Mouse (Mus musculus): Measurements from ENCODE around the gene Aif1l. TPM values are rescaled to one million over a fixed set of nuclear protein-coding genes. Genes with fewer than 3 reads are reported as not detected.
"Not testable (repeated sequence)": the region's sequence is repeated elsewhere in the genome, so short reads cannot be mapped to it uniquely, and the experiment has no call there.

The Aif1l gene
- total RNA-seq (2021) = 1 to 10 TPM; 6.1 to 6.6 TPM

DNA sequence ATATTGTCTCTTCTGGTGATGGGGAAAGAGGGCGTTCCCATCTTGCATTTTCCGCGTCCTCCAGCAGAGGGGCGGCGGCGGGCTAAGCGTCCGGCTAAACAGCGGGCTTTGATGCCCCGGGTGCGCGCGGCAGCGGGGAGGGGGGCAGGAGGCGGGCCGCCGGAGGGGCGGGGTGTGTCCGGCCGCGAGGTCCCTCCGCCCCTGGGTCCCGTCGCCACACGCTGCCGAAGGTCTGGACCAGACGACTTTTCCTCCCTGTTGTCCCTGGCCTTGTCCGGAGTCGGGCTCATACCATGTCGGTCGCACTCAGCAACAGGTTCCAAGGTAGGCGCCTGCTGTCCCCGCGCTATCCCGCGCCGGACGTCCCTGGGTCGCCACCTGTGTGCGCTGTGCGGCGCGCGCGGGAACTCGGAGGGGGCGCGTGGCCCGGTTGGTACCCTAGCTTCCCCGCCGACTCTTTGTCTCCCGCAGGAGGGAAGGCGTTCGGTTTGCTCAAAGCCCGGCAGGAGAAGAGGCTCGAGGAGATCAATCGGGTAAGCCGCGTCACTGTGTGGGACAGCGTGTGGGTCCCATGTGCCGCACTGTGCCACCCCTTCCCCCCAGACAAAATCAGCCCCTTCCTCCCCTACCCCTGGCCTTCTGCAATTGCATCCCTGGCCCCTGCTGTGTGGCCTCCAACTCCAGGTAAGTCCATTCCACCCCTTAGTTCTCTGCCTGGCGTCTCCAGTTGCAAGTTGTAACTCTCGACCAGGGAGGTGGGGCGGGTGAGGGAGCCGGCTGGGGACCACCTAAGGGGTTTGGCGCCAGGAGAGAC is at the start of gene Aif1l:
Gene Aif1l (plus strand): TSS at position 82 of the 814 bp plus-strand sequence.
- DNase-seq (ENCODE audit: low spot score) = peak; percentile 30
- intact Hi-C loops (cut with DNase I) = no loop called here

DNA sequence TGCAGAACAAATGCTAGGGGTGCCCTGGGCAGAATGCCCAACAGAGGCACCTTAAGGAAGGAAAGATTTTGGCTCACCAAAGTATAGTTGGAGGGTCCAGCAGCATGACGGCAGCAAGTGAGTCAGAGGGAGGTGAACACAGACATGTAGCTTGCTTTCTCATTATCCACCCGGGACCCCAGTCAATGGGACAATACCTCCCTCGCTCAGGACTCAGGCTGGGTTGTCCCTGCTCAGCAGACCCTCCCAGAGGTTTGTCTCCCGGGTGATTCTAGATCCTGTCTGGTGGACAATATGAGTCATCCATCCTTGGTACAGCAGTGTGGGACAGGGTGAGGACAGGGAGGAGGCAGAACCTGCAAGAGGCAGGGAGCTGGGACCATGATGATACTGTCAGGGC is 49.0 kb upstream of the Aif1l start:
- intact Hi-C loops (cut with DNase I) = no loop called here
- no peak for DNase-seq (ENCODE audit: low spot score)

DNA sequence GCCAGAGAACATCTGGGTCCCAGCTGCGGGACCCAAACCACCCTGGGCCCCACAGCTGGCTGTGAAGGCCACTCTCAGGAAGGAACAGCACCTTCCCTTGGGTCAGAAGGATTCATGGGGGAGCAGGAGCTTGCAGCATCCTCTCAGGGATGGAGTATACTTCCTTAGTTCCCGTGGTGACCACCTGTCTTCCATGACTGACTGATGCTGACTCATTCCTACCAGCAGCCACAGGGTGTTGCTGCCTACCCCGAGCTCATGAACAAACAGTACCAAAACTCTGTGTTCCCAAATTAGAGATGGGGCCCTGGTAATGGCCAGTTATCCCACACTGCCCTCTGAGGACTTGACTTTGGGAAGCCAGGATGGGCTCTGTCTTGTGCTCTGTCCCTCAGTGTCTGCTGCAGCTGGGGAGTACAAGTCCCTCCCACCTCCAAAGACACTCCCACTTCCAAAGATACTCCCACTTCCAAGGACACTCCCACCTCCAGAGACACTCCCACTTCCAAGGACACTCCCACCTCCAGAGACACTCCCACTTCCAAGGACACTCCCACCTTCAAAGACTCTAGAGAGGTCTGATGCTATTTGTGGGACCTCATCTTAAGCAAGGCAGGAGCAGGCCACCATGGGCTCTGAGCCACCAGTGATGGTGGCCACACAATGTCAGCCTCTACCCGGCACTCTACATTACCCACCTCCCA is 48.1 kb upstream of the Aif1l start:
- intact Hi-C loops (cut with DNase I) = no loop called here
- DNase-seq (ENCODE audit: low spot score) = no peak

DNA sequence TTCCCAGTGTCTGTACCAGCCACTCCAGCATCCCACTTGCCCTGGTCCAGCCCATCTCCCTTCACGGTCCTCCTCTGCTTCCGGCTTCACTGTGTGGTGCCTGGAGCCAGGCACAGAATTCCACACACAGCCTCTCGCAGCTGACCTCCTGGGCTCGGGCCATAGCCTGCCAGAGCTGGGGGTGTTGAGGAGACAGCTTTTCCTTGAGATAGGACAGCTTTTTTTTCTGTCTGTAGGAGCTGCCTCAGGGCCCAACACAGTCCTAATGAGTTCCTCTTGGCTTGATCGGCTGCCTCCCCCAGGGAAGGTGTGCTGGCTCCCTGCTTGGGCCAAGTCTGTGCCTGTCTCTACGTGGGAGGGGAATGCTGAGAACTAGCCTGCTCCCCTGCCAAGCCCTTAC is 45.9 kb upstream of the Aif1l start:
- DNase-seq (ENCODE audit: low spot score) = no peak

DNA sequence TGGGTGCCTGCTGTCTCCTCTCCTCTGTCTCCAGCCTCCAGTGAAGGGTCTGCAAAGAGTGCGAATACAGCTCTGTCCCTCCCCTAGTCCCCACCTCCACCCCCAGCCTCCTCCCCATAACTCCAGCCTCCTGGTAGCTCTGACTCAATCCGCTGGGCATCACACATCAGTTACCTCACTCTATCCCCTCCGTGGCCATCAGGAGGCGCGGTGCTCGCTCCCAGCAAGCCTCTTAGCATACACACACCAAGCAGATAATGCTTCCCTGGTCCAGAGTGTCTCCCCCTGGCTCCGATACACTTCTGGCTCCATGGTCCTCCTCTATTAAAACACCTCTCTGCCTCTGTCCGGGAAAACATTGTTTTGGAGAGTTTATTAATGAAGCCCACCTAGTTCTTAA is 45.3 kb upstream of the Aif1l start:
- DNase-seq (ENCODE audit: low spot score) = no peak
- intact Hi-C loops (cut with DNase I) = no loop called here

More for the DNA sequence above, 45.9 kb upstream of the Aif1l start:
- intact Hi-C loops (cut with DNase I) = no loop called here

DNA sequence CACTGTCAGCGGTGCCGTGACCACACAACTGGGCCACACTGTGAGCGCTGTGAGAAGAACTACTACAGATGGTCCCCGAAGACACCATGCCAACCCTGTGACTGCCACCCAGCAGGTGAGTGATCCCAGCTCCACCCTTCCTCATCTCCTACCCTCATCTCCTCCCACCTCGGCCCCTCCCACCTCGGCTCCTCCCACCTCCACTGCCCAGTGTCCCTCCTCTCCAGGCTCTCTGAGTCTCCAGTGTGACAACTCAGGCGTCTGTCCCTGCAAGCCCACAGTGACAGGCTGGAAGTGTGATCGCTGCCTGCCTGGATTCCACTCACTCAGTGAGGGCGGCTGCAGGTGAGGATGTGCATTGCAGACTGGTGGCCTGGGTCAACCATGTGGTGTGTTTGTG is 44.3 kb upstream of the Aif1l start:
- intact Hi-C loops (cut with DNase I) = no loop called here

DNA sequence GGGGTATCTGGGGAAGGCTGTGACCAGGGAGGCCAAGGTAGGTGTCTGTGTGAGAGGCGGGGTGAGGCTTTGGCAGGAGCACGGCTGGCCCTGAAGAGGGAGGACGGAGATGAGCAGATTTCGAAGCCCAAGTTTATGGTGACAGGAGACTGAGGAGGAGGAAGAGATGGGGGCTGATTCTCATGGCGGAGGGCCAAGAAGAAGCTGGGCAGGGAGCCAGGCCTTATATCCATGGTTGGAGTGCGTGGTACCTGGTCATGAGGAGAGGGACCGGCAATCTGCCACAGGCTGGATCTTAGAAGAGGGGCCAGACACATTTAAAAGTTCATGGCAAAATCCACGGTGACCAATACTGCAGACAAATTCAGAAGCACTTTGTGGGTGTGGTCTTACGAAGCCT is 43.5 kb upstream of the Aif1l start:
- intact Hi-C loops (cut with DNase I) = no loop called here
- DNase-seq (ENCODE audit: low spot score) = no peak

More for the DNA sequence above, 44.3 kb upstream of the Aif1l start:
- DNase-seq (ENCODE audit: low spot score) = no peak

DNA sequence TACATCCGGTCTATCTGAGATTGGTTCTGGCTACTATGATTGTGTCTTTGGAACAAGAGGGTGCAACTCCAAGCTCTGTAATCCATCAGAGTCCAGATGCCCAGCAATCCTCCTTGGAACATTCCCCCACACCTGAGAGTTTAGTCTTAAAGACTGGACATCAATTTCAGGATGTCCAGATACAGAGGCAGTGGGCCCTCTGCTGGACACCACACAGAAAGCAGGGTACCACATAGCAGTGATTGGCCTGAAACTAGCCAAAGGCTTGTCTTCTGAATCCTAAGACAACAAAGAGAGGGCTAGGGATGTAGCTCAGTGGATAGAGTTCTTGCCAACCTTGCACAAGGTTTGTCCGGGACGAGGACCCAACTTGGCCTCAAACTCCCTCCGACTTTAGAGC is 37.4 kb upstream of the Aif1l start:
- intact Hi-C loops (cut with DNase I) = loop anchor here (5.0 kb wide), 2 partner anchors 100 to 125 kb away; partner anchors contain the start of gene Qrfp
- no peak for DNase-seq (ENCODE audit: low spot score)

DNA sequence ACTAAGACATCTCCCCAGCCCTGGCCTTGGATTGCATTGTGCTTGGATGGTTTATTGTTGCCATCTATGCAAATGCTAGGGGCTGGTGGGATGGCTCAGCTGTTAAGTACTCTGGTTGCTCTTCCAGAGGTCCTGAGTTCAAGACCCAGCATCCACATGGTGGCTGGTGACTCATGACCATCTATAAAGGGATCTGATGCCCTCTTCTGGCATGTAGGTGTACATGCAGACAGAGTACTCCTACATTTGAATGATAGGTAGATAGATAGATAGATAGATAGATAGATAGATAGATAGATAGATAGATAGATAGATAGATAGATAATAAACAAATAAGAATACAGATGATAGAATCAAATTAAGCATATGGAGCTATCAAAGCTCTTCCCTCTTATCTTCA is 35.7 kb upstream of the Aif1l start:
- DNase-seq (ENCODE audit: low spot score) = not testable (repeated sequence)
- intact Hi-C loops (cut with DNase I) = loop anchor here (1.0 to 5.0 kb wide), 4 partner anchors 102 to 431 kb away; partner anchors contain the start of gene Qrfp

DNA sequence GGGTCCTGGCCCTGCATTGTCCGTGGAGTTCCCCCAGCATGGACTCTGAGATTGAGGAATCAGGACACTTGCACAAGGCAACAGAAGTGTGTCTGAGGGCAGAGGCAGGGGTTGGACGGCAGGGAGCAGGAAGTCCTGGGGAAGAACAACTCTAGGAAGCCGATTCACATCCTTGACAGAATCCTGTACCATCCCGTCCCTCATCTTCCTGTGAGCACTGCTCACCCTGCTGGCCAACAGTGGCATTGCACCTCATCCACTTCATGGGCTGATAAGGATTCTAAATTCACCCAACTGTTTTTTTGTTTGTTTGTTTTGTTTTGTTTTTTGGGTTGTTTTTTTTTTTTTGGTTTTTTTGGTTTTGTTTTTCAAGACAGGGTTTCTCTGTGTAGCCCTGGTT is 34.8 kb upstream of the Aif1l start:
- no peak for DNase-seq (ENCODE audit: low spot score)
- intact Hi-C loops (cut with DNase I) = loop anchor here (2.0 kb wide), 1 partner anchor 432 kb away; no protein-coding TSS in a partner anchor

DNA sequence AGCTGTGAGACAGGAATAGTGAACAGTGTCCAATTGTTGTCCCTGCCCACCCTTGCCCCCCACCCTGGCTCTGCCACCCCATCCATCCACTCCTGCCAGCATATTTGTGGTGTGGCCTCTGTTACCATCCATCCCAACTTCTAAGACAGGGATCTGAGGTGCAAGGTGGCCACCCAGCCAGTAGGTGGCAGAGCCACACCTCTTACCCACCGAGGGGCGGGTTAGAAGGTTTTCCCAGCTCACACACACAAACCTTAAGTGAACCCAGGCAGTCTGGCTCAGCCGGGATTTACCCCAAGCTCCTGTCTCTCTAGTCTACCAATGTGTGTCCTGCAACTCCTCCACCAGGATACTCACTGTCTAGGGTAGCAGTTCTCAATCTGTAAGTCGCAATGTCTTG is 32.3 kb upstream of the Aif1l start:
- intact Hi-C loops (cut with DNase I) = loop anchor here (2.0 kb wide), 1 partner anchor 213 kb away; no protein-coding TSS in a partner anchor
- DNase-seq (ENCODE audit: low spot score) = no peak

DNA sequence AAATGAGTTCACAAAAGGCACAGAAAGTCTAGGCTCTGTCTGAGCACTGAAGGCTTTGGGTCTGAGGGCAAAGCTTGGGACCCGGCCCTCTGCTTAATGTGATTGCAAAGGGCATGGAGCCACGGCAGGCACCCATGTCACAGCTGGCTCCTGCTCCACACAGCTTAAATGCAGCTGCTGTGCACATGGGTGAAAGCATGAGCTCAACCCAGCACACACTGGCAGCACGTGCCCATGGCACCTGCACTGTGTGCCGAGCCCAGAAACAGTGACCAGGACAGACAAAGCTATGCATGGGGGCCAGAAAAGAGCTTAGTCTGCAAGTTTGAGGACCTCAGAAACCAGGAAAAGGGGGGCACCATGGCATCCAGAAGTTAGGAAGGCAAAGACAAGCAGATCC is 26.3 kb upstream of the Aif1l start:
- intact Hi-C loops (cut with DNase I) = no loop called here
- DNase-seq (ENCODE audit: low spot score) = no peak

DNA sequence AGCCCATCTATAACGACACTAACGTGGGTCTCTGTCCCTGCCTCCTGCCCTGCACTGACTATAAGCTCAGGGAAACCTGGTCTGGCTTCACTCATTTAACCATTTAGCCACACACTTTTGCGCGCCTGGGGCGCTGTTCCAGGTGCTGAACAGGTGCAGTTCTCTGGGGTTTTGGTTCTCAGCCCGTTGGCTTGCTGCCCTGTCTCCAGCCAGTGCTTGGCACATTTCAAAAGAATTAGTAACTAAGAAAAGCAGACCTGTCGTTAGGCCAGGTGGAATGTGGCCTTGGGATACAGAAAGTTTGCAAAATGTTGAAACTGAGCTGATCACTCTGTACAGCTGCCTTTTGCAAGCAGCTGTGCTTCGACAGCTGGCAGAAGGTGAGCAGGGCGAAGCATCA is 25.1 kb upstream of the Aif1l start:
- intact Hi-C loops (cut with DNase I) = no loop called here
- DNase-seq (ENCODE audit: low spot score) = no peak

DNA sequence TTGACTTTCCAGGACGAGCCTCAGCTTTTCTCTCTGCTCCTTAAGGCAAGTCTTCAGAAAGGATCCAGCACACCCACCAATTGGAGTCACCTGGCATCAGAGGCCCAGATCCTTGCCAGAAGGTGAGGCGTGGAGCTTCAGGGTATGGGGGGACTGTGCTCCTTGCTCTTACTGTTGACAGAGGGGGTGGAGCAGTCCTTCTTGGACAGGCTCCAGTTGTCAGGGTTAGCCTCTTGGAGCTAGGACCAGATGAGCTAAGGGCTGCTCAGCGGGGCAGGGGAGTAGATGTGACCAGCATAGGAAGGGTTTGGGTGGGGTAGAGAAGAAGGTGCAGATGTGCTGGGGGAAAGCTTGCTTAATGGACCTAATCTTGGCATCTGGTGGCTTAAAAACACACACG is 24.0 kb upstream of the Aif1l start:
- DNase-seq (ENCODE audit: low spot score) = no peak
- intact Hi-C loops (cut with DNase I) = no loop called here

DNA sequence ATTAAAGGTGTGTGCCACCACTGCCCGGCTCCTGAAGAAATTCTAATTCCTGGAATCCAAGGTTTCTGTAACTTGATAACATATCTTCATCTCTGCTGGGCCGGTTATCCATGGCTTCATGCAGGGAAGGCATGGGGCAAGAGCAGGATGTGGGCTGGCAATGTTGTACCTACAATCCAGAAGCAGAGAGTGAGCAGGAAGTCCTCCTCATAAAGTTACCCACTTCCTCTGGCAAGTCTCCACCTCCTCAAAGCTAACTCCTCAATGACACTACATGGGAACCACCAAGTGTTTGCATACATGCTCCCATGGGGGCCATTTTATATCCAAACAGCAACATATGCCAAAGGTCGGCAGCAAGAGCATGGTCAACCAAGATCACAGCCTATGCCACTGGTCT is 20.3 kb upstream of the Aif1l start:
- intact Hi-C loops (cut with DNase I) = no loop called here
- no peak for DNase-seq (ENCODE audit: low spot score)

DNA sequence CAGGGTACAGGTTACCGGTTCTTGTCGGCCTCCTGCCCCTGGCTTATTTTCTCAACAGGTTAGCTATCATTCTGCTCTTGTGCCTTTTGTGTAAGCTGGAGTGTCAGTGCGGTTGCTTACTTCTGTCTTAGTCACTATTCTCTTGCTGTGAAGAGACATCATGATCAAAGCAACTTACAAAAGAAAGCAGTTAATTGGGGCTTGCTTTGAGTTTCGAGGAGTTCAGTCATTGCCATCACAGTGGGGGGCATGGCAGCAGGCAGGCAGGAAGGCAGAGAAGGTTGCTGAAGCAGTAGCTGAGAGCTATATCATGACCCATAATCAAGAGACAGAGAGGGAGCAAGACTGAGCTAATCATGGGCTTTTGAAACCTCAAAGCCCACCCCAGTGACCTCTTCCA is 15.4 kb upstream of the Aif1l start:
- DNase-seq (ENCODE audit: low spot score) = no peak
- intact Hi-C loops (cut with DNase I) = no loop called here

DNA sequence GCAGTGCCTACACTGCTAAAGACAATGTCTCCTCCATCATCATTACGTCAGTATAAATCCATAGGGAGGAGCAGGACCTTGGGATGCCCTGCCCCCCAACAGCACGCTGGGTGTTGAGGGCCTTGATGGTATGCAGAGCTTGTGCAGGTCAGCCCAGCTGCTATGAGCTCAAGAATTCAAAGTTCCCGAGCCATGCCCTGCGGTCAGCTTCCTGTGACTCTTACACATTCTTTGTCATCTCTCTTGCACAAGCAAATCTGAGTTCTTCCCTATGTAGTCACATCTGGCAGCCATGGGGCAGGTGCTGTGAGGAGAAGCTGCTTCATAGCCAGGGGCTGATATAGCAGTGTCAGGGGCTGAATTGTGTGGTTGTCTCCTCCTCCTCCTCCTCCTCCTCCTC is 14.9 kb upstream of the Aif1l start:
- no peak for DNase-seq (ENCODE audit: low spot score)
- intact Hi-C loops (cut with DNase I) = no loop called here

DNA sequence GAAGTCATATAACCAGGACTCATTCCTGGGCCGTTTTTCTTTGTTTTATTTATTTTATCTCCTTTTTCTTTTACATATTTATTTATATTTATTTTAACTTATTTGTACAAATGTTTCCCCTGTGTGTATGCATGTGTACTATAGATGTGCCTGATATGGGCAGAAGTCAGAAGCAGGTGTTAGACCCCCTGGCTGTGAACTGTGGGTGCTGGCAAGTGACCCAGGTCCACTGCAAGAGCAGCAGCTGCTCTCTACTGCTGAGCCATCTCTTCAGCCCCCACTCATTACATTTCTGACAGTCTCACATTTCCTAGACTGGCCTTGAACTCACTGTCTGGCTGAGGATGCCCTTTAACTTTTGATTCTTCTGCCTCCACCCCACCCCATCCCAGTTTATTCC is 11.6 kb upstream of the Aif1l start:
- intact Hi-C loops (cut with DNase I) = no loop called here
- no peak for DNase-seq (ENCODE audit: low spot score)

DNA sequence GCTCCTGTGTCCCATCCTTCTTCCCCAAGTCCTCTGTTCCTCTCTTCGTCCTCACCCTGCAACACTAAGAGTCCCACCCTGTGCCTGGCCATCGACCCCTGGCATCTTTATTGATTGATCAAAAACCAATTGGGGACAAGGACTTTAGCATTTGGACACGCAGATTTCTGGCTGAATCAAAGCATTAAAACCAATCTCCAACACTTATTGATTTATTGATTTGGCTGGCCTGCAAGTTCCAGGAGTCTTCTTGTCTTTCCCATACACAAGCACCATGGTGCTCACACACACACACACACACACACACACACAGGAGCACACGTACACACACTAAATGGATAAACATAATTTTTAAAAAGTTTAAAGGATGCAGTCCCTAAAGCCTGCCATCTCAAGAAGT is 6.9 kb upstream of the Aif1l start:
- intact Hi-C loops (cut with DNase I) = no loop called here
- DNase-seq (ENCODE audit: low spot score) = no peak

DNA sequence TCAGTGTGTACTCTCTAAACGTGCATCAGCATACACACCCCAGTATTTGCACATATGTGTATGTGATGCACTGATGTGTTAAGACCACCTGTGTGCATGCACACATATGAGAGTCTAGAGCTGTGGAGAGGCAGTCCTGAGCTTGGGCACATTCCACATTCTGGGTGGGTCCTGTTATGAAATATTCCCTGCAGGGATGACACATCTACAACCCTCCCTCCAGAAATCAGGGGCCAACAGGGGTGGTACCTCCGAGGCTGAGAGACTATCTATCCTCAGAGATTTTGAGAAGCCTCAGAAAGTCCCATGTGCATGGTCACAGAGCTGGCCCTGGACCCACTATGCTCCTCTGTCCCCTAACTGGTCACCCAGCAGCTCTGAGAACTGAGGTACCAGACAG is 4.4 kb upstream of the Aif1l start:
- no peak for DNase-seq (ENCODE audit: low spot score)
- intact Hi-C loops (cut with DNase I) = no loop called here

DNA sequence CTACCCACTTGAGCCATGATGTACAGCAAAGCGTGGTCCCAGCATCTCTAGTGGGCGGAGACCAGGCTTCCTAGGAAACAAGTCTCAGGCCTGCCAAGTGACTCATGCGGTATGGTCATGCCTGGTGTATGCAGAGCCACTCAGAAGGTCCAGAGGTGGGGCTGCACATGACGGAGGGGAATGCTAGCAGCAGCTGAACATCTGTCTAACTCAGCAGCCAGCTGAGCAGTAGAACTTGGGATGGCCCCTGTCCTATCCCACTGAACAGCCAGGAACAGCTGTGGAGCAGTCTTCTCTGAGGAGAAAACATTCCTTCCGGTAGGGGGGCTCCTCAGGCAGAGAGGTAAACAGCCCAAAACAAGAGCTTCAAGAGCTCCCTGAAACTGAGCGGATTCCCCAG is 1.5 kb upstream of the Aif1l start:
- peak; percentile 51 for DNase-seq (ENCODE audit: low spot score)
- intact Hi-C loops (cut with DNase I) = no loop called here

Measured in heart, postnatal 25 days (tissue).